Mouse (Mus musculus): ENCODE results near the gene BC048507.
A peak's percentile ranks its signal among the peaks of the same experiment; 100 is the strongest.
"Not testable (repeated sequence)": the region's sequence is repeated elsewhere in the genome, so short reads cannot be mapped to it uniquely, and the experiment has no call there.

BC048507 gene

DNA sequence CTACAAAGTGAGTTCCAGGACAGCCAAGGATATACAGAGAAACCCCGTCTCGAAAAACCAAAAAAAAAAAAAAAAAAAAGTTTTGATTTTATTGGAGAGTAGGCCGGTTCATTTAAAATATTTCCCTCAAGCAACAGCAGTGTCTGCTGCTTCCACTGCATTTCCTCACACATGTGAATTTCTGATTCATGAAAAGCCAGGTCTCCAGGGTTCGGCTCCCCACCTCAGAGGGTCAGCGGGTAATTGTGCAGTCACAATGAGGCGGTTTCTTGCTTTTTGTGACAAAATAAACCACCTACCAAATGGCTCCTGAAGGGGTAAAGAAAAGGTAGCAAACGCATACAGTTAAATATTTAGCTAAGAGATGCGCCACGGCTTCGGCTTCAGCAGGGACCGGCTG lies at the start of gene BC048507:
Gene BC048507 (plus strand): TSS at position 301 of the 400 bp plus-strand sequence.
- DNase-seq (ENCODE audit: low spot score), result no peak

DNA sequence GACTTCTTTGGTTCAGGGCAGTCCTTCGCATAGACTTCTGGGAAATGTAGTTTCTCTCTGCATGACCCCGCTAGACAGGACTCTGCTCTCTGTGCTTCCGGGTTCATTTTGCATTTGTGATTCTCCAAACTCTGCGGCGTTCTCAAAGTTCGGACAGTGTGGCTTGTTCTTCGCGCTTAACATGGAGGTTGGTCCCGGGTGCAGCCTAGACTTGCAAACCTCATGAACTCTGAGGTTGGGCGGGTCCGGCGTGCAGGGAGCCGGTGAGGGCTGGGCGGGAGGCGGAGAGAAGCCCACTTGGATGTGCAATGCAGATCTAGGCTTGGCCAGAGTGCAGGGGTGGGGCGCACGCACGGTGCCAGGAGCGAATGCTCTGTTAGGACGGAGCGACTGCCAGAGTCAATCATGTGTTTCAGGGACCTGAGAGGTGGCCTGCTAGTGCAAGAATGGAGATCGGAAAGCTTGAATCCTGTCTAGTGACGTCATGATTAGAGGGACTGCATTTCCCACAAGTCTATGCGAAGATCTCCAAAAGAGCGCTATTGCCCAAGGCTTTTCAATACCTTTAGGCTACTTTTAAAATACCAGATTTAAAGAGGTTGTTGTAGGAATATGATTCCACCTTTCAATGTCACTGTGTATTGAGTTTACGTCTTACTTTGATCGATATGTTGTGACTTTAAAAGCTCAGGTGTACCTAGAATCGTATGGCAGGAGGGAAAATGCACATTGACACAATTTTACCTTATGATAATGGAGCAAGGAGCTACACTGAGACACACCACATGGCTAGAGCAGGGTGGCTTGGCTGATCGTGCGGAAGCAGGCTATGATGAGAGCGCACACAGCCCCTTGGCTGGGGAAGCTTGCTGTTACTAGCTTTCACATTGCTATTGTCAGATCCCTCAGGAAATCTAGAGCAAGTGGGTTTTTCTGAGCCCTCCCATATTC lies 49.1 kb upstream of the BC048507 start, which contains the start of gene Zfp273:
Gene Zfp273 (plus strand): TSS at position 31 of the 951 bp plus-strand sequence.
- DNase-seq (ENCODE audit: low spot score), result peak; percentile 85

DNA sequence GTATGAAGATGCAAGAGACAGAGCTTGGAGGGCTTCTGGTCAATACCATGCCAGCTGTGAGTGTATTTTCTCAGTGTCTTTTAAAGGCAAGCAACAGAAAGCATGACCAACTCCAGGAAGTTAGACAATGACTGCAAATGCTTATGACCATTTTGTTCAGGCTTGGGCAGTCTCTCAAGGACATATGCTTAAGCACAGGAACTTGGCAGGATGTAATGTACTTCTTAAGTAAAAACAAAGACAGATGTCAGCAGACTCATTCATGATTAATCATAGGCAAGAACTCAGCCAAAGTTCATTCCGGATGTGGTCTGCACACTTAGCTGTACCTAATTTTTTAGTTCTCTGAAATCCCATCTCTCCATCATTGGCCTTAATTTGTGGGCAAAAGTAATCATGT lies 44.5 kb upstream of the BC048507 start:
- no peak for DNase-seq (ENCODE audit: low spot score)

DNA sequence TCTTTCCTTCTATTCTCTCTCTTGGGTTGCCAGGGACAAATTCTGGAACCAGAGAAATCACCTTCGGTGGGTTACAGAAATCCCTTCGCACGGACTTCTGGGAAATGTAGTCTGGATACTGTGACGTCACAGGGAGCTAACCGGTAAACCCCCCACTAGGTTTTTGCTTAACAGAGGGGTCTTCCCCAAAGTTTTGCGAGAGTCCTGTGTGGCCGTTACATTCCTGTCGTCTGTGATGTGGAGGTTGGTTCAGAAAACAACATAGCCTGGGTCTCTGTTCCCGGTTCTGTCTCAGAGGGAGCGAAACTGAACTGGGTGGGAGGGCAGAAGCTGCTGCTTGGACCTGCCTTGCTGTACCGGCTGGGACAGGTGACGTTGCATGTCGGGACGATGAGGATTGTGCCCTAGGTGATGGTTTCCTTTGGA lies 32.2 kb upstream of the BC048507 start, which contains the start of gene Gm10037:
Gene Gm10037 (plus strand): TSS at position 196 of the 426 bp plus-strand sequence.
- peak; percentile 70 for DNase-seq (ENCODE audit: low spot score)

DNA sequence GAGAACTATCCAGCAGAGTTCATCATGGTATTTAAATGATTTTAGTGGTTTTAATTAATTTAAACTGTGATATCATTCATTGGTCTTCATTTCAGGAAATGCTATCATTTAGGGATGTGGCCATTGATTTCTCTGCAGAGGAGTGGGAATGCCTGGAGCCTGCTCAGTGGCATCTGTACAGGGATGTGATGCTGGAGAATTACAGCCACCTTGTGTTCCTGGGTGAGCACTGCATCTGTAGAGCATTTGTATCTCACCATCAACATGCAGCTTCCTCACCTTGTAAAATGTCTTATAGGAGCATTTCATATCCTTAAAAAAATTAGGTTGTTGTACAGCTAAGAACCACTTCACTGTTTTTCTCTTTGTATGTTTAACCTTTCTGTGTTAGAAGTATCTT lies 30.0 kb upstream of the BC048507 start:
- DNase-seq (ENCODE audit: low spot score), result not testable (repeated sequence)

GRCm38 (mm10) chr13:67843775-67844118 lies 19.4 kb upstream of the BC048507 start:
- DNase-seq (ENCODE audit: low spot score), result no peak

GRCm38 (mm10) chr13:67844119-67844852 lies 18.8 kb upstream of the BC048507 start:
- peak; percentile 82 for DNase-seq (ENCODE audit: low spot score)

DNA sequence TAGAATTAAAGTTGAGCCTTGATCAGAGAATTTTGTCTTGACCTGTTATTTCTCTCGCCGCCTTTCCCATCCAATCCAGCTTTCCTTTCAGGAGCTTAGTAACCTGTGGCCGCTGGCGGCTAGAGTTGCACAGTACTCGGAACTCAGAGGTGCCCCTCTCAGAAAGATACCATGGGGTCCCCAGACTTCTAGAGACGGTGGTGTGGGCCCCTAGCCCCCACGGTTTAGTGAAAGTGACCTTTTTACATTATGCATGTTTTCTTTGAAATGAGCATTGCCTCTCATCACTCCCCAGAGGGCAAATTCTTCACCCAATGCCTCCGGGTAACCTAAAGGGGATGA lies 18.3 kb upstream of the BC048507 start:
- no peak for DNase-seq (ENCODE audit: low spot score)

GRCm38 (mm10) chr13:67850361-67850760 lies 12.8 kb upstream of the BC048507 start:
- DNase-seq (ENCODE audit: low spot score), result no peak

GRCm38 (mm10) chr13:67853130-67853529 lies 10.0 kb upstream of the BC048507 start:
- no peak for DNase-seq (ENCODE audit: low spot score)

GRCm38 (mm10) chr13:67853983-67854382 lies 9.1 kb upstream of the BC048507 start:
- no peak for DNase-seq (ENCODE audit: low spot score)

DNA sequence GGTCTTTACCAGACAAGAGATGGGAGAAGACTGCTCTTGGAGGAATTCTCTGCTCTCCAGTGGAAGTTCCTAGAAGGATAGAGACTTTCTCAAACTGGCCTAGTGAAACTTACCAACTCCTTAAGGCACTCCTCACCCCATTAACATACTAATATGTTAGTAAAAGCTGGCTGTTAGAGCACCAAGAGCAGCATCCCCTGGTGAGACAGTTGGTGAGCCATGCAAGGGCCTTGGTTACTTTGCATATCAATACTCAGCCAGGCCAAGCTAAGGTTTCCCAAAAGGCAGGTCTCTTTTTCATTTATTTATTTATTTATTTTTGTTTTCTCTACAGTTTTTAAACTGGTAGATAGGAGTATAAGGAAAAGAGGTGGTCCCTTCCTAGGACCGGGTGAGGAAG lies 5.8 kb upstream of the BC048507 start:
- no peak for DNase-seq (ENCODE audit: low spot score)

DNA sequence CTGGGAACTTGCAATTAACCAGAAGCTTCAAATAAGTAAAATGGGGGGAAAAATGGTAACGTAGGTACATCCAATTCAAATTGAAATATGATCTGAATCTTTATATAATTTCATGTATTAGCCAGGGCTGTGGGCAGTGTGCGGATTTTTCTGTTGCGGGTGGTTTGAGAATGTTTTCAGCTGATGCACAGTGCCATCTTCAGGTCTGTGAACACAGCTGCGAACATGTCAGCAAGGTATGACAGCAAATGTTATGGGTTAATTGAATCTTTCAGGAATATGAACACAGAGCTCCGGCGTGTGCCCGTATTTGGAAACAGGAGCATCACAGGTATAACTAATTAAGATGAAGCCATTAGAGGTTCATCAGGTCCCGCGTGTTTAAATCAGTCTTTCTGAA lies 618 bp upstream of the BC048507 start:
- peak; percentile 21 for DNase-seq (ENCODE audit: low spot score)

GRCm38 (mm10) chr13:67864764-67865350 lies 1.7 kb downstream of the BC048507 start:
- peak; percentile 93 for DNase-seq (ENCODE audit: low spot score)

DNA sequence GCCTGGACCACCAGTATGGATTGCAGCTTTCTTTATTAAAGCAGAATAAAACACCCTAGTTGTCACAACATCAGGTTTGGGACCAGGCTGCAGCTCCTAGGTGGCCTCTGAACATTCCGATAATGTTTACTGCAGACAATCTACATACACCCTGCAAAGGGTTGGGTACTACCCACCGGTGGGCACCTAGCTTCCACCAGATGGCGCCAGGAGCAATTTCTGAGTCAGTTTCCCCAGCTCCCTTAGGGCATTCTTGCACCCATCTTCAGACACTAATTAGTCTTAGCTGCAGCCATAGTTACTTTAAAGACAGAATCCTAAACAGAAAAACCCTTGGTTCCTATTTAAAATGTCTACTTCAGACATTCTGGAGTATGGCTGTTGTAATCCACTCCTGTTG lies 4.8 kb downstream of the BC048507 start:
- peak; percentile 62 for DNase-seq (ENCODE audit: low spot score)

DNA sequence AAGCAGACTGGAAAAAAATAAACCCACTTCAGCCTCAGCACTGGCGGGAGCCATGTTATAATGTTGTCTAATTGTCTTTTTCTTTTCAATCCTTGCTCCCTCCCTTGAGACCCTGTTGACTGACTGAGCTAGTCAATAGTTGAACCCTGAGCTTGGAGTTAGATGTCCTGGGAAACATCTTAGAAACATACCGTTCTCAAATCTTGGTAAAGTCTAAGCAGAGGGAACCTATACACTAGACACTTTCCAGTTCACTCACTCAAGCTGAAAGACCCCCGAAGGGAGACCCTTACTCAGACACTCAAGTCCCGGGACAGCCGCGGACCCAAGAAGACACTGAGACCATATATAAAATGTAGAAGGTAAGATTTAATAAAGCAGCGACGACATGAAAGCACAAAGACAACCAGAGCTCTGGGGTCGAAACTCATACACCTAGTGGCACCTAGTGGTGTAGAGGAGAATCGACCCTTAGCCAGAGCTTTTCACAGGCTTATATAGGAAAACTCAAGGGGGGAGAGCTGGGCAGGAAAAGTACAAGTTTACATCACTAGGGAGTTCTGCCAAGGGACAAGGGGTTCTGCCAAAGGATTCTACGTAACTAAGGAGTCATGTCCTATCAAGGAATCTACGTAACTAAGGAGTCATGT lies 13.0 kb downstream of the BC048507 start:
- DNase-seq (ENCODE audit: low spot score), result not testable (repeated sequence)

GRCm38 (mm10) chr13:67876699-67877254 lies 13.7 kb downstream of the BC048507 start:
- DNase-seq (ENCODE audit: low spot score), result no peak

DNA sequence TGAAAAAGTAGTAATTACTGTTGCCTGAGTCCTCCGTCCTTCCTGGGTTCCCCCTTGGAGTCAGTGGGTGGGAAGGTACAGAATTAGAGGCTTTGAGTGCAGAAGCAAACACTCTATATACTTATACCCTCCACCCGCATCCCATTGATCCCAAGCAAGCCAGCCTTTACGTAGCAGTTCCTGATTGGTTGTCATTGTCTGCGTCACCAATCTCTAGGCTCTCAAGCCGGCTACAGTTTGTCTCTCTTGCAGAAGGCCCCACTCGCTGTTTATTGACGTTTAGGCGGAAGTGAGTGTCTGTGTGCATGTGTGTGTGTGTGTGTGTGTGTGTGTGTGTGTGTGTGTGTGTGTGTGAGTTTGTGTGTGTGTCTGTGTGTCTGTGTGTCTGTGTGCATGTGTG lies 20.8 kb downstream of the BC048507 start:
- DNase-seq (ENCODE audit: low spot score), result no peak

GRCm38 (mm10) chr13:67909759-67910158 lies 46.6 kb downstream of the BC048507 start:
- DNase-seq (ENCODE audit: low spot score), result no peak

Data from retina, embryonic 14.5 days (tissue).